Mouse (Mus musculus): ENCODE results near the gene Kifap3. TPM values are rescaled to one million over a fixed set of nuclear protein-coding genes. Genes with fewer than 3 reads are reported as not detected.
A peak's percentile ranks its signal among the peaks of the same experiment; 100 is the strongest.

Kifap3 gene
- polyA plus RNA-seq, 1 experiment from 2014 or later = 10.6 TPM

DNA sequence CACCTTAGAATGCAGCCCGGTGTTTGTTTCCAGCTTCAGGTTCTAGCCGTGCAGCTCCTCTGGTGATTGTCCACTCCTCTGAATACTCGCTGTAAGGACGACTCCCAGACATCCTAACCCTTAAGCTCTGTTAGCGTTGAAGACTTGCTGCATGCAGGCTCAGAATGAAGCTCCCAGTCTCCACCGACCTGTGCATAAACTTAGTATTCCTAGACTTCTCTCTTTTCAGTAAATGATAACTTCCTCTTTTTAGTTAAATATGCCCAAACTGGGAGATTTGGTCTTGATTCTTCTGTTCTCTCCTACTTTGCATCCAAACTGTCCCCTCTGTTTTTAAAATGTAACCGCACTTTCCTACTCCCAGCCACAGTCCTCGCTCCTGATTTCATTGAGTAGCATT is 61.2 kb downstream of the Kifap3 start:
- Histone ChIP-seq H3K4me3 (ENCODE audit: low read depth, low read length) (no peak overlapping the region), H3K9me3 (ENCODE audit: control insufficient read depth, low read length) (no peaks in the 10 kb centered on the region), H3K27me3 (ENCODE audit: control insufficient read depth, insufficient read depth, low read length) (no peaks in the 10 kb centered on the region), H3K9ac (ENCODE audit: low read length) (no peak overlapping the region), H3K4me2 (replicated peaks; ENCODE audit: low read depth) (no peak overlapping the region), H3K27ac (replicated peaks) (no peak overlapping the region), H3K4me1 (replicated peaks; ENCODE audit: control insufficient read depth, insufficient read depth) (no peaks in the 10 kb centered on the region), H3K36me3 (ENCODE audit: control insufficient read depth, insufficient read depth, low read length) (peaks cover 5% of the 10 kb centered on the region; the same call in 1 of the 2 replicates)
- no peak for ATAC-seq (ENCODE audit: low FRiP score, low TSS enrichment)
- DNase-seq (ENCODE audit: low spot score) = no peak
- 90% methylated on average over 8 of the region's 8 CpGs for WGBS
- no peak for TF ChIP-seq EP300 (optimal IDR thresholded peaks at IDR 0.05)
- TF ChIP-seq CTCF (IDR thresholded peaks at IDR 0.05; ENCODE audit: low read depth) = no peak

DNA sequence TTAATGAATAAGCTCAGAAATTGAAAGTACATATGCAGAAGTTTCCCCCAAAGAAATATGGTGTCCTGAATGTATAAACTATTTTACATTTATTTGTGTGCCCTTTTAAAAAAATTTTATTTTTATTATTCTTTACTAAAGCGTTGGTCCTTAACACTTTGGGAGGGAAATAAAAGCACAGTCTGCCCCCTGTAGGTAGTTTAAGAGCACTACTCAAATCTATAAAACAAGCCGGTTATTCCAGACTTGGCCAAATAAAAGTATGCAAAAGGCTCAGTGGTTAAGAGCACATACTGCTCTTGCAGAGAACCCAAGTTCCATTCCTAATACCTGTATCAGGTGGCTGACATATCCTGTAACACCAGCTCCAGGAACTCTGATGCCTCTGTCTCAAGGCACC is 62.9 kb downstream of the Kifap3 start:
- DNase-seq (ENCODE audit: low spot score) = no peak
- H3K9me3 ChIP-seq (ENCODE audit: control insufficient read depth, low read length) = no peaks in the 10 kb centered on the region
- no peak overlapping the region for H3K9ac ChIP-seq (ENCODE audit: low read length)
- TF ChIP-seq CTCF (IDR thresholded peaks at IDR 0.05; ENCODE audit: low read depth) (peak; percentile 58), EP300 (optimal IDR thresholded peaks at IDR 0.05) (no peak)
- H3K36me3 ChIP-seq (ENCODE audit: control insufficient read depth, insufficient read depth, low read length) = peaks cover 5% of the 10 kb centered on the region; the same call in 1 of the 2 replicates
- no peak overlapping the region for H3K4me3 ChIP-seq (ENCODE audit: low read depth, low read length)
- WGBS = 60% methylated on average over 2 of the region's 2 CpGs
- no peaks in the 10 kb centered on the region for H3K4me1 ChIP-seq (replicated peaks; ENCODE audit: control insufficient read depth, insufficient read depth)
- H3K27ac ChIP-seq (replicated peaks) = no peak overlapping the region
- no peak for ATAC-seq (ENCODE audit: low FRiP score, low TSS enrichment)
- no peak overlapping the region for H3K4me2 ChIP-seq (replicated peaks; ENCODE audit: low read depth)
- H3K27me3 ChIP-seq (ENCODE audit: control insufficient read depth, insufficient read depth, low read length) = no peaks in the 10 kb centered on the region

DNA sequence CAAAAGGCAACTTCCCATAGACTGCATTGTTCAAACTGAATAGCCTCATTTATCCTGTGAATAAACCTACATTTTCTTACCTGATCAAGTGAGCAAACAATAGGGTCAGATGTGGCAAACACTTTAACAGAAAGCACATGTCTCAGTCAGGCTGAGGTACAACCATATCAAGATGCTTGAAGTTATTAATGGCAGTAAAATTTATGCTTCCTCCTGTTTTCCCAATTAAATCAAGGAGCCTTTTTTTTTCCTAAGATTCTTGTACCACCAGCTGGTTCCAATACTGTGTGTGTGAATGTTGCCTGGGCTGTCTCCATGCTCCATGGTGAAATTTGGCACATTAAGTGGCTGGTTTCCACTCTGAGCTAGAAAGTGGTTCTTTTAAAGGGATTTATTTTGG is 64.5 kb downstream of the Kifap3 start:
- Histone ChIP-seq H3K4me3 (ENCODE audit: low read depth, low read length) (no peak overlapping the region), H3K4me1 (replicated peaks; ENCODE audit: control insufficient read depth, insufficient read depth) (no peaks in the 10 kb centered on the region), H3K27ac (replicated peaks) (no peak overlapping the region), H3K9me3 (ENCODE audit: control insufficient read depth, low read length) (no peaks in the 10 kb centered on the region), H3K4me2 (replicated peaks; ENCODE audit: low read depth) (no peak overlapping the region), H3K36me3 (ENCODE audit: control insufficient read depth, insufficient read depth, low read length) (peaks cover 5% of the 10 kb centered on the region; the same call in 1 of the 2 replicates), H3K27me3 (ENCODE audit: control insufficient read depth, insufficient read depth, low read length) (no peaks in the 10 kb centered on the region), H3K9ac (ENCODE audit: low read length) (no peak overlapping the region)
- no peak for ATAC-seq (ENCODE audit: low FRiP score, low TSS enrichment)
- no peak for TF ChIP-seq CTCF (IDR thresholded peaks at IDR 0.05; ENCODE audit: low read depth)
- TF ChIP-seq EP300 (optimal IDR thresholded peaks at IDR 0.05) = no peak
- DNase-seq (ENCODE audit: low spot score) = no peak

DNA sequence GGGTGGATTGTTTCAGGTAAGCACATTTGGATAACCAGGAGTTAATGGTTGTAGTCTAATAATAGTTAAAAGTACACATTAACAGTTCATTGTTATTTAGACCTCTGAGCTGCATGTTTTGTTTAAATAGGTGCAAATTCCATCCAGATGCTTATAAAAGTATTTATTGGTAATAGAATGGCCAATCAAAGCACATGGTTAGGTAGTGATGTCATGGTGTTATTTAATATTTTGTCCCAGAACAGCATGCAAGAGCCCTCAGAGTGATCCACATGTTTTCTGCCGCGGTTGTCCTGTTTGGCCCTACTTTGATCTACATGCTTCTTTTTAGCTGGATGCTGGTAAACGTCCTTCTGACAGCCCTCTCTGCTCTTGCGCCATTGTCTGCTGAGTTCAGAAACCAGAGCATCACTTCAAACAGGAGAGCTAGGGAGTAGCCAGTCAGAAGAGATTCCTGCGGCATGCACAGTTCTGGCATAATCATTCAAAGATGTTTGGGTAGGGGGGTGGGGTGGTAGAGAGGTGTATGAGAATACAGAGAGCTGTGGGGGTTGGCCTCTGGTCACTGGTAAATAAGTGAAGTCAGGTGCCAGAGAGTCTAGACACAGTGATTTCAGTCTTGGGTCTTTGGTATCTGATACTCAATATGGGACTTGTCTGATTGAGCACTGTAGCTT is 73.6 kb downstream of the Kifap3 start:
- Histone ChIP-seq H3K9ac (ENCODE audit: low read length) (no peak overlapping the region), H3K4me2 (replicated peaks; ENCODE audit: low read depth) (no peak overlapping the region), H3K36me3 (ENCODE audit: control insufficient read depth, insufficient read depth, low read length) (0 out of 2 replicates have a peak, but pooled peaks cover 3% of the 10 kb centered on the region), H3K27me3 (ENCODE audit: control insufficient read depth, insufficient read depth, low read length) (no peaks in the 10 kb centered on the region), H3K4me1 (replicated peaks; ENCODE audit: control insufficient read depth, insufficient read depth) (no peaks in the 10 kb centered on the region), H3K9me3 (ENCODE audit: control insufficient read depth, low read length) (no peaks in the 10 kb centered on the region), H3K4me3 (ENCODE audit: low read depth, low read length) (no peak overlapping the region), H3K27ac (replicated peaks) (no peak overlapping the region)
- ATAC-seq (ENCODE audit: low FRiP score, low TSS enrichment) (no peak), DNase-seq (ENCODE audit: low spot score) (no peak)
- WGBS = 51% methylated on average over 5 of the region's 5 CpGs
- TF ChIP-seq EP300 (optimal IDR thresholded peaks at IDR 0.05) (no peak), CTCF (IDR thresholded peaks at IDR 0.05; ENCODE audit: low read depth) (no peak)

DNA sequence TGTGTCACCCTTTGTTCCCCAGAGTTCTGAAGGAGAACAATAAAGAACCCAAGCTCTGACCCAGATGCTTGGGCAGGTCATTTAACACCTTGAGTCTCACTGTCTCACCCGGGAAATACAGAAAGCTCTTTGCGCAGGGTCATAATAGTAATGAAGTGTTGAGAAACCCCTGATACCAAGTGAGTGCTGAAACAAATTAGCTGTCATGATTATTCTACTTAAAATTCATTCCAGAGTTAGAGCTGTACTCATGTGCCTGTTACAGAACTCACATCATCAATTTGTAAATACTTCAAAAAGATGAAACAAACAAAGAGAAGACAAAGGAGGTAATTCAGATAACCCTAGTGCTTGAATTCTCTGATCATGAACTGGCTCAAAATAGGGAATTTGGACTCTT is 79.0 kb downstream of the Kifap3 start:
- Histone ChIP-seq H3K9me3 (ENCODE audit: control insufficient read depth, low read length) (no peaks in the 10 kb centered on the region), H3K4me2 (replicated peaks; ENCODE audit: low read depth) (no peak overlapping the region), H3K27ac (replicated peaks) (no peak overlapping the region), H3K9ac (ENCODE audit: low read length) (no peak overlapping the region), H3K36me3 (ENCODE audit: control insufficient read depth, insufficient read depth, low read length) (0 out of 2 replicates have a peak, but pooled peaks cover 3% of the 10 kb centered on the region), H3K4me1 (replicated peaks; ENCODE audit: control insufficient read depth, insufficient read depth) (no peaks in the 10 kb centered on the region), H3K27me3 (ENCODE audit: control insufficient read depth, insufficient read depth, low read length) (no peaks in the 10 kb centered on the region), H3K4me3 (ENCODE audit: low read depth, low read length) (no peak overlapping the region)
- DNase-seq (ENCODE audit: low spot score) (no peak), ATAC-seq (ENCODE audit: low FRiP score, low TSS enrichment) (no peak)
- no peak for TF ChIP-seq EP300 (optimal IDR thresholded peaks at IDR 0.05)
- TF ChIP-seq CTCF (IDR thresholded peaks at IDR 0.05; ENCODE audit: low read depth) = no peak
- WGBS = 74% methylated on average over 2 of the region's 2 CpGs

DNA sequence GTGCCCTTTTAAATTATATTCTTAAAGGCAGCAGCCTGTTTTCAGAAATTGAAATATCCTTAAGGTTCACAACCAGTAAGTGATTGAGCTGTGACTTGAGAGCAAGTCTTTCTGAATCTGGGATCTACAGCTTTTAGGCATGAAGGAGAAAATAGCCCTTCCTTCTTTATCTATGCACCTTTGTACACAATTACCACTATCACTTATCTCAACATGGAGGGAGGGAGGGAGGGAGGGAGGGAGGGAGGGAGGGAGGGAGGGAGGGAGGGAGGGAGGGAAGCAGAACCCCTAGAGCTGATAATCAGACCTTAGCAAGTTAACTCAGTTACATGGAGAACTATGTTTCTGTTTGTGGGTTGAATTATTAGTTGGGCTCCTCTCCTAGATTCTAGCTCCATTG is 82.2 kb downstream of the Kifap3 start:
- H3K27ac ChIP-seq (replicated peaks) = no peak overlapping the region
- H3K36me3 ChIP-seq (ENCODE audit: control insufficient read depth, insufficient read depth, low read length) = 0 out of 2 replicates have a peak, but pooled peaks cover 6% of the 10 kb centered on the region
- H3K4me3 ChIP-seq (ENCODE audit: low read depth, low read length) = no peak overlapping the region
- H3K27me3 ChIP-seq (ENCODE audit: control insufficient read depth, insufficient read depth, low read length) = no peaks in the 10 kb centered on the region
- no peaks in the 10 kb centered on the region for H3K4me1 ChIP-seq (replicated peaks; ENCODE audit: control insufficient read depth, insufficient read depth)
- no peaks in the 10 kb centered on the region for H3K9me3 ChIP-seq (ENCODE audit: control insufficient read depth, low read length)
- ATAC-seq (ENCODE audit: low FRiP score, low TSS enrichment) (no peak), DNase-seq (ENCODE audit: low spot score) (no peak)
- no peak for TF ChIP-seq EP300 (optimal IDR thresholded peaks at IDR 0.05)
- TF ChIP-seq CTCF (IDR thresholded peaks at IDR 0.05; ENCODE audit: low read depth) = no peak
- no peak overlapping the region for H3K9ac ChIP-seq (ENCODE audit: low read length)
- H3K4me2 ChIP-seq (replicated peaks; ENCODE audit: low read depth) = no peak overlapping the region

All from stomach, postnatal 0 days (tissue).